Mouse (Mus musculus) G1E-ER4 (cell line): ENCODE results near the gene Mrps27. TPM values are rescaled to one million over a fixed set of nuclear protein-coding genes. Genes with fewer than 3 reads are reported as not detected.

Source experiments
- GATA1 ChIP-seq: IDR thresholded peaks from one replicate; pipeline ENCODE4 v1.8.0; 2012; ENCODE audit warnings: low read length, inconsistent platforms
- polyA plus RNA-seq: library from polyadenylated mRNA; stranded (reverse); fragments of >175 nt; gene quantifications from 2 replicates; pipeline ENCODE4 v1.2.3, GENCODE M21; 2012

Mrps27 gene
- polyA plus RNA-seq, 1 experiment = 17.2 TPM

DNA sequence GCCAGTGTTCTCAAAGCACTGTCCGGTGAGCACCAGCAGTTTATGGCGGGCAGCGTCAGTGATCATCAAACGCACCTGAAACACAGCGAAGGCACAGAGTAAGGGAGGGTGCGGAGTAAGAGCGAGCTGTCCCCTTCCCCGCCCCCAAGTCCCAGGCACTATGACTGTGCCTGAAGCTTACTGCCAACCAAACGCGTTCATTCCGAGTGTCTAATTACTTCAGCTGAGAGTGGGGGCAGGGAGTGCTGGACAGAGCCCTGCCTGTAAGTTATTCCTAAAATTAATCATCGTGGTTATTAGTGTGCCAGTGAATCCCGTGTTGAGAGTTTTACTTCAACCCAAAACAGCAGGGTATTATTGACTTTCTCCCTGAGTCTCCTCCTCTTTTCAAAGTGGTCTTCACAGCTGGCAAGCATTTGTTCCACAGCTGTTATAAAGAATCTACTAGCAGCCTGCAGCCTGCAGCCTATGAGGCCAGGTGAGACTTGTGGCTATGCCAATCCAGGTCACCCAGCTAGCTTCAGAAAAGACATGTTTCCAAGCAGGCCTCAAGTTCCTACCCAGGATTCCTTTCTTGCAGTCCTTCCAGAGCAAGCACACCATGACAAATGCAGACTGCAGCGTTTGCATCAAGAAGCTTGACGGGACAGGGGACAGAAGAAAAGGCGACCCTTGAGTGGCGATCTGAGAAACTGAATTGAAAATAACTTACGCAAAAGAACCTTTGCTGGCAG is 97.3 kb downstream of the Mrps27 start:
- no peak for TF ChIP-seq GATA1

DNA sequence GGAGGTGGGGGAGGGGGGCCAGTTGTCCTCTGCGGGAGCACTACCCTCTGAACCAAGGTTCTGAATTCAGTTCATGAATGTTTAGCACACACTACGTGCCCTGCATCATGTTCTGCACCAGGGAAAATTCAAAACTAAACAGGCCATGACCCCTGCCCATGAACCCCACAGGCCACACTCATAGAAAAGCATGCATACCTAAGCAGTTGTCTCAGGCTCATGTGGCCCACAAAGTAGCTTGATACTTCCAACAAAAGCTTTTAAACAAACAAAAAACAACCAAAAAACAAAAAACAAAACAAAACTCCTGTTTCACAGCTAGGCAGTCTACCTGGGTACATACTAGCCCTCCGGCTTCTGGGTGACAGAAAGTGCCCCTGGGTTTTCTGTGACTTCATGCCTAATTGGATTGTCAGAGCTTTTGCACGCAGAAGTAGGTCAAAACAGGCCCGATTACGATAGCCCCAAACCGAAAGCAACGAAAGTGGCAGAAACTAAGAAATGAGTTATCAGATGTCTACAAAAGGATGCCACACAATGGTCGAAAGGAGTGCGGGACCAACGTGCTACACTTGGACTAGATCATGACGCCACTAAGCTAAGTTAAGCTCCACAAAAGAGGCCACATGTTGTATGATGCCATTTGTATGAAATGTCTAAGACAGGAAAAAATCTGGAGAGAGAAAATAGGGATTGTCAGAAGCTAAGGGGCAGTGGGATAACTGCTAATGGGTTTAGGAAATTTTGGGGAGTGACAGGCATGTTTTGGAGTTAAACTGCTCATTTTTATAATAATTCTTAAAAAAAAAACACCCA is 98.1 kb downstream of the Mrps27 start:
- no peak for TF ChIP-seq GATA1

DNA sequence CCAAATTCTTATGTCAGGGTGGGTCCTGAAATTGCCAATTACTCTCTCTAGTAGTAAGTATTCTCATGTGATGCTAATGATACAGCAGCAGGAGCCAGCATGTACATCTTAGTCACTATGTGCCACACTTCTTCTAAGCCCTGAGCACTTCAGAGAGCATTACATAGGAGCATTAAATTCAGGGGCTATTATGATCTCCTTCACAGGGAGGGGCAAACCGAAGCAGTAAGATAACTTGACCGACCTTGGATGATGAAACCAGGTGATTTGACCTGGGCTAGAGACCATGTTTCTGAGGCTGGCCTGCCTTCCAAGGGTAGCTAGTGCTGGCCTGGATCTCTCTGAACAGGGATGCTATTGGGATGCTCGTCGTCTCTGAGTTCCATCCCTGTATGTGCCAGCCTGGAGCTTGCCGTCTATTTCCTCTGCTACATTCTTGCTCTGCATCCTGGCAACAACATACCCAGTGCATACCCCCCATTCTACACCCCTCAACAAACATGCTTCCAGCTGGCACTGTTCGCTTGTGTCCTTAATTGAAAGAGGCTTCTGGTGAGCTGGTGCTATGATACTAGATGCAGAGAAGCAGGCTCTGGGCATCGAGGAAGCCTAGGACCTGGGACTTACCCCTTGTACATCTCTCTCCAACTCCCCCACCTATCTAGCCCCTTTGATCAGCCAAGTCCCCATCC is 99.0 kb downstream of the Mrps27 start:
- TF ChIP-seq GATA1 = no peak

- no peak for TF ChIP-seq GATA1
These were observed 99.9 kb downstream of the Mrps27 start for GRCm38 (mm10) chr13:99444431-99444871.

DNA sequence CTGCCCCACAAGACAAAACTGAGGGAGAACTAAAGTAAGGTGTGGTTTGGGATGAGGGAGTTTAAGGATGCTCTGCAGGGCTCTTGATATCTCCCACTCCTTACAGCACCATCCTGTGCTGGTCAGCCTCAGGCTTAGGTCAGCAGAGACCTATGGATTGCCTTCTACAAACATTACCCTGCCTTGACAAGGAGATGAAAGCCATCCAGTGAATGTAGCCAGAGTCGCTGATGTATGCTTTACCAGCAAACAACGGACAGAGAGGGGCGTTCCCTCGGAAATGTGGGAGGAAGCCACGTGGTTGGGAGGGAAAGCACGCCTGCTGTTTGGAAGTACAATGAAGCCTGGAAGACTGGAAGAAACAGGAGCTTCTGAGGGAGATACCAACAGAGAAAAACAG is 100.3 kb downstream of the Mrps27 start:
- TF ChIP-seq GATA1 = no peak

DNA sequence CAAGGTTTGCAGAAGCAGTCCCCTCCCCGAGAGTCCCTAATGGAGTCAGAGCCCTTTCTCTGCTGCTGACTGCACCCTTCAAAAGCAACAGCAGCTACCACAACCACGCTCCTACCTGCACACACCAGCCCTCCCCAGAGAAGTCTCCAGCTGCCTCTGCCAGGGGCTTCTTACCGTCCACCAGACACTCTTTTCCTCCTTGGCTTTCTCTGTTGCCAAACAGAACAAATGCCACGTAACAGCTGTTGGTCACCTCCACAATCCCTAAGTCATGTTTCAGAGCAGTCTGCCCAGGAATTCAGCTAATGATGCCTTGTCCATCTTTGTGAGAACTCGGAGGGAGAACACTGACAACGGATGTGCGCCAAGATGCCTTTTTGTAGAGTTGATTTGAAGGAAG is 102.4 kb downstream of the Mrps27 start:
- TF ChIP-seq GATA1 = no peak

DNA sequence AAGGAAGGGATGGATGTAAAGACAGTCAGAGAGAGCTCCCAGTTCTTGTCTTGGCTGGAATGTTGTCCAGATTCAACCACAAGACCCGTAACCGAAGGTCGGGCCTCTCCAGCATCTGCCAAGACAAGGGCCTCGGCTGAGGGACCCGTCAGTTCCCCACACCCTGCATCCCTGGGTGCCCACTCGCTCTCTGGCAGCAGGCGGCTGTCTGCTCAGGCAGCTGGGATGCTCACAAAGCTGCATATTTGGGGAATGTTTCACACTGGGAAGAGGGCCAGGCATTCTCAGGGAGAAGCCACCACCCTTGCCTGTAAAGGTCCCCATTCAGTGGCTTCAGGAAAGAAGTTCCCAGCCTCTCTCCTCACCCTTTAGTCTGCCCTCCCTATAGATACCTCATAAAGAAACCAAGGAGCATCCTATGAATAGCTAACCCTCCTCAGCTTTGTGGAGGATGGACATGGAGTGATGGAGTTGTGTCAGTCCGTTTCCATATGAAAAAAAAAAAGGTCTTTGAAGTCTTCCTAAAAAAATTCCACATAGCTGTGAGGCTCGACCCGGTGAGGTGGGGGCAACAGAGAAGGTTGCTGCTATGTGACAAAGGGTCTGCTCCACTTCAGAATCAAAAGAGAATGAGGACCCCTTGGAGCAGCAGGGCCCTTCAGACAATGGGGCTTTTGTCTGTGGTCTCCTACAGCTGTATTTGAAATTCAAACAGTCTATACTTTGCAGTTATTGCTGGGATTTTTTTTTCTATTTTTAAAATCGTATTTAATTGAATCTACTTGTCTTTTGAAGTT is 103.0 kb downstream of the Mrps27 start:
- TF ChIP-seq GATA1 = no peak

DNA sequence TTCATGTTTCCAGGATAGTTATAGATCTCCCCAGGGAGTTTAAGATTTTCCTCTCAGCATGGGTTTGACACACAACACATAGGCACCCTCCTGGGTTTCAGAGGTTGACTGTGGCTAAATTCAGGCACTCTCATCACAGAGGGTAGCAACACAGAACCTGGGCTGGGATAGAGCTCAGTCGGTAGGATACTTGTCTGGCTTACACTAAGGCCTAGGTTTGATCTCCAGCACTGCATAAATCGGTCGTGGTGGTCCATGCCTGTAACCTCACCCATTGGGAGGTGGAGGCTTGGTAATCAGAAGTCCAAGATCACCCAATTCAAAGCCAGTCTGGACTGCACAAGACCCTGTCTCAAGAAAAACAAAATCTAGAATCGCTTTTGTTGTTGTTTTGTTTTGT is 103.7 kb downstream of the Mrps27 start:
- TF ChIP-seq GATA1 = no peak

- TF ChIP-seq GATA1 = no peak
These were observed 105.0 kb downstream of the Mrps27 start for GRCm38 (mm10) chr13:99449547-99449946.

DNA sequence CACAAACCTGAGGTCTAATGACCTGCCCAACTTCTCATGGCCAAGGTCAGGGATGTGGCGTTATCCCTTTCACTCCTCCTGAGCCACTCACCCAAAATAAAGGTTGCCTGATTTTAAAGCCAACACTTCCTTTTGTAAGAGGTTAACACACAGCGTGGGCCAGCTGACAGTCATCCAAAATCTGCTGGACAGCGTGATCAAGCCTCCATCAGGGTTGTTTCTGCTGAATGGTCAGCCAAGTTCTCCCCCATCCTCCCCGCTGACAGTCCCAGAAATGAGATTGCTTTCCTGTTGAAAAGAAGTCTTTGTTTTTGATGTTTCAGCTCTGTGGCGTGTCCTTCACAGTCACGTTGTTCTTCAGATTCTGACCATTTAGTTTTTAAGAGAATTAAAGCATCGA is 106.2 kb downstream of the Mrps27 start:
- no peak for TF ChIP-seq GATA1

- no peak for TF ChIP-seq GATA1
These were observed 106.7 kb downstream of the Mrps27 start for GRCm38 (mm10) chr13:99451276-99451675.

- TF ChIP-seq GATA1 = no peak
These were observed 107.9 kb downstream of the Mrps27 start for GRCm38 (mm10) chr13:99452444-99452843.

- TF ChIP-seq GATA1 = no peak
These were observed 110.4 kb downstream of the Mrps27 start for GRCm38 (mm10) chr13:99454977-99455376.

GRCm38 (mm10) chr13:99458658-99459386 is 114.2 kb downstream of the Mrps27 start:
- TF ChIP-seq GATA1 = no peak

- no peak for TF ChIP-seq GATA1
These were observed 115.0 kb downstream of the Mrps27 start for GRCm38 (mm10) chr13:99459612-99460011.

DNA sequence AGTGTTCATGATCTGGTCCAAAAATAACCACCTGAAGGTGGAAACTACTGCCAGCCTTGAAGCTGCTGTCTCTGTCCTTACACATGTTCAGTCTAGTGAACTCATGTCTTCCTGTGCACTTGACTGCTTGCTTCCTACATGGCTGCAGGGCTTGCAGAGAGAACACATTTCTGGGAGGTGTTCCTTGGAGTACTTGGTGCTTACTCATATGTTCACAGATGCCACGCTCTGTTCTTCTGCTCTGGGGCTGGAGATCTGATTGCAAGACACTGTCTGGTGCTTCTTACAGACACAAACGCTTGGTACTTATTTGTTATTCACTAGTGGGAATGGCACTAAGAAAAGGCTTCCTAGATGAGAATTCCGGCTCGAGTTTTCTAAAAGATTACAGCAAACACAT is 117.3 kb downstream of the Mrps27 start:
- no peak for TF ChIP-seq GATA1
